Mouse (Mus musculus) erythroblast, embryonic 14.5 days (primary cell): ENCODE measurements around the gene Ptpn3.

Experiments used
- GATA1 ChIP-seq: IDR thresholded peaks from 2 replicates; pipeline ENCODE4 v1.6.1; 2012; ENCODE audit warnings: low read length, inconsistent platforms, mixed read lengths
- TAL1 ChIP-seq: IDR thresholded peaks from 3 replicates; pipeline ENCODE4 v1.6.1; 2012; ENCODE audit warnings: low read length, inconsistent platforms, mixed read lengths

DNA sequence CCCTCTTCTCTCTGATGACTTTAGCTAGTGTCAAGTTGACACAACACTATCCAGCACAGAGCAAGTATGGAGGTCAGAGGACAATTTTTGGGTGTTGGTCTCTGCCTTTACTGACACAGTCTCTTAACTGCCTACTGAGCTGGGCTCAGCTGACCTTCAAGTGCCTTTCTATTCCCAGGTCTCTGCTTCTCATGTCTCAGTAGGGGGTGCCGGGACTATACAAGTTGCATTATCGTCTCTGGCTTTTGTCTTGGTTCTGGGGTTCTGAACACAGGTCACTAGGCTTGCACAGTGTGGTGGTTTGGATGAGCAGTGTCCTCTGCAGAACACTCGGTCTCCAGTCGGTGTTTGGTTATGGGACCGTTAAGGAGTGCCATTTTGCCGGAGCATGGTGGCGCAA is 42.4 kb upstream of the Ptpn3 start:
- TF ChIP-seq GATA1 = no peak
- TF ChIP-seq TAL1 = no peak
